Mouse (Mus musculus): ENCODE data around the gene Unc119. TPM values are rescaled to one million over a fixed set of nuclear protein-coding genes. Genes with fewer than 3 reads are reported as not detected.

Unc119 gene
- total and polyA plus RNA-seq, 2 experiments, result 5.5 to 12.7 TPM

DNA sequence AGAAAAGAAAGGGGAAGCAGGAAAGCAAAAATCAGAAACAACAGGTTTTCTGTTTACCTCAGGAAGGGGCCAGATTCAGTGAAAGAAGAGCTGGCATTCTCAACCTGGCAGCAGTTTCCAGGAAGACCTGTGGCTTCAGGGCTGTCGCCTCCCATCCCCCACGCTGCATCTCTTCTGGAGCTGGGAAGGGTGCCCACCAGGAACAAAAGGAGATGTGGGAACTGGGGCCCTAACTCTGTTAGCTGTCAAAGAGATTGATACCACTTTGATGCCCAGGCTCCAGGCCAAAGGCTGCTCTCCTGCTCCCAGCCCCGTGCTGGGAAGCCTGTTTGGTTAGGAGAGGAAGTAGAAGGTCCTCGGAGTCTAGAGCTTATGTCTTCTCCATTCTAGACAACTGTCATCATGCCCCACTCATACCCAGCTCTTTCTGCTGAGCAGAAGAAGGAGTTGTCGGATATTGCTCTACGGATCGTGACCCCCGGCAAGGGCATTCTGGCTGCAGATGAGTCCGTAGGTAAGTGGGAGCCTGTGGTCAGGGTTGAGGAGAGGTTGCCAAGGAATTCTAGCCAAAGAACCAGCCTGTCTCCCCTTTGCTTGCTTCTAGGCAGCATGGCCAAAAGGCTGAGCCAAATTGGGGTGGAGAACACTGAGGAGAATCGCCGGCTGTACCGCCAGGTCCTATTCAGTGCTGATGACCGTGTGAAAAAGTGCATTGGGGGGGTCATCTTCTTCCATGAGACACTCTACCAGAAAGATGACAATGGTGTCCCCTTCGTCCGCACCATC is 19.1 kb upstream of the Unc119 start:
- TF ChIP-seq POLR2A (IDR thresholded peaks at IDR 0.05; ENCODE audit: extremely low read depth, insufficient read depth, low read length), result no peak
- no peak for TF ChIP-seq CTCF (IDR thresholded peaks at IDR 0.05; ENCODE audit: low read depth, low read length)
- peaks cover 2% of the 10 kb centered on the region; the same call in 1 of the 2 replicates for H3K79me2 ChIP-seq (ENCODE audit: control insufficient read depth, insufficient read depth, low read length)
- DNase-seq (ENCODE audit: extremely low read depth, low read depth, low spot score), result no peak
- 94% methylated on average over 15 of the region's 15 CpGs for WGBS
- peaks cover 6% of the 10 kb centered on the region for H3K4me1 ChIP-seq (ENCODE audit: control insufficient read depth, insufficient read depth, low read length)
- no peak overlapping the region for H3K4me3 ChIP-seq (ENCODE audit: insufficient read depth, low read depth, low read length)
- H3K27me3 ChIP-seq (ENCODE audit: control insufficient read depth, insufficient read depth, low read length), result no peaks in the 10 kb centered on the region
- H3K9ac ChIP-seq (ENCODE audit: low read depth, low read length), result no peak overlapping the region
- no peaks in the 10 kb centered on the region for H3K36me3 ChIP-seq (ENCODE audit: control insufficient read depth, insufficient read depth, low read length)
- no peak overlapping the region for H3K27ac ChIP-seq (replicated peaks; ENCODE audit: insufficient read depth, low read depth, low read length)

DNA sequence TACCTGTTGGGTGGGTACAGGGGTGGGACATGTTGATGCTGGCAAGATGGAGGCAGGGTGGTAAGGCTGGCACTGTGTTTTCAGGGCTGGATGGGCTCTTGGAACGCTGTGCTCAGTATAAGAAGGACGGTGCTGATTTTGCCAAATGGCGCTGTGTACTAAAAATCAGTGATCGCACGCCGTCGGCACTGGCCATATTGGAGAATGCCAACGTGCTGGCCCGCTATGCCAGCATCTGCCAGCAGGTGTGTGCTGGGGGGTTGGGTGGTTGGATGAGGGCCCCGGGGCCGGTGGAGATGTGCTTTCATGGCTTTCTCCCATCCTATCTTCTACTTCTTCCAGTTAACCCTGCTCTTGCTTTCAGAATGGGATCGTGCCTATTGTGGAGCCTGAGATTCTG is 18.3 kb upstream of the Unc119 start:
- 94% methylated on average over 12 of the region's 12 CpGs for WGBS

DNA sequence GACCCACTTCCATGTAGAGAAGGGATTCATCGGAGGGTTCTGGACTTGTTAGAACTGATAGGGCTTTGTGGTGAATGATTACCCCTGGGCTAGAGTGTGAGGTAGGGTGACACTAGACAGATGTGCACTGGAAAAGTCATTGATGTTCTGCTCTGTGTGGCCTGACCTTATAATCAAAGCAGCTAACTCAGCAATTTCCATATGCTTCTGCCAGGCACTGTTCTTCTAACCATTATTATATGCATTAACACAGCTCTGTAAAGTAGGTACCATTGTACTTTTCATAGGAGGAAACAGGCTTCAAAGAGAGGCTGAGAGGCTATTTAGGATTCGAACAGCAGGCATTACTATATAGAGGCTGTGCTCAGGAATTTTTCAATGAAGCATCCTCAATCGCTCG is 16.1 kb upstream of the Unc119 start:
- H3K9ac ChIP-seq (ENCODE audit: low read depth, low read length), result no peak overlapping the region
- no peak overlapping the region for H3K27ac ChIP-seq (replicated peaks; ENCODE audit: insufficient read depth, low read depth, low read length)
- H3K27me3 ChIP-seq (ENCODE audit: control insufficient read depth, insufficient read depth, low read length), result no peaks in the 10 kb centered on the region
- DNase-seq (ENCODE audit: extremely low read depth, low read depth, low spot score), result no peak
- no peaks in the 10 kb centered on the region for H3K36me3 ChIP-seq (ENCODE audit: control insufficient read depth, insufficient read depth, low read length)
- TF ChIP-seq POLR2A (IDR thresholded peaks at IDR 0.05; ENCODE audit: extremely low read depth, insufficient read depth, low read length), result no peak
- TF ChIP-seq CTCF (IDR thresholded peaks at IDR 0.05; ENCODE audit: low read depth, low read length), result no peak
- peaks cover 3% of the 10 kb centered on the region; the same call in 1 of the 2 replicates for H3K79me2 ChIP-seq (ENCODE audit: control insufficient read depth, insufficient read depth, low read length)
- H3K4me1 ChIP-seq (ENCODE audit: control insufficient read depth, insufficient read depth, low read length), result peaks cover 6% of the 10 kb centered on the region
- 88% methylated on average over 4 of the region's 4 CpGs for WGBS
- H3K4me3 ChIP-seq (ENCODE audit: insufficient read depth, low read depth, low read length), result no peak overlapping the region

More for the DNA sequence above, 18.3 kb upstream of the Unc119 start:
- no peak for TF ChIP-seq CTCF (IDR thresholded peaks at IDR 0.05; ENCODE audit: low read depth, low read length)
- TF ChIP-seq POLR2A (IDR thresholded peaks at IDR 0.05; ENCODE audit: extremely low read depth, insufficient read depth, low read length), result no peak
- Histone ChIP-seq H3K9ac (ENCODE audit: low read depth, low read length) (no peak overlapping the region), H3K27ac (replicated peaks; ENCODE audit: insufficient read depth, low read depth, low read length) (no peak overlapping the region), H3K36me3 (ENCODE audit: control insufficient read depth, insufficient read depth, low read length) (no peaks in the 10 kb centered on the region), H3K4me1 (ENCODE audit: control insufficient read depth, insufficient read depth, low read length) (peaks cover 6% of the 10 kb centered on the region), H3K79me2 (ENCODE audit: control insufficient read depth, insufficient read depth, low read length) (peaks cover 3% of the 10 kb centered on the region; the same call in 1 of the 2 replicates), H3K27me3 (ENCODE audit: control insufficient read depth, insufficient read depth, low read length) (no peaks in the 10 kb centered on the region), H3K4me3 (ENCODE audit: insufficient read depth, low read depth, low read length) (no peak overlapping the region)
- no peak for DNase-seq (ENCODE audit: extremely low read depth, low read depth, low spot score)

DNA sequence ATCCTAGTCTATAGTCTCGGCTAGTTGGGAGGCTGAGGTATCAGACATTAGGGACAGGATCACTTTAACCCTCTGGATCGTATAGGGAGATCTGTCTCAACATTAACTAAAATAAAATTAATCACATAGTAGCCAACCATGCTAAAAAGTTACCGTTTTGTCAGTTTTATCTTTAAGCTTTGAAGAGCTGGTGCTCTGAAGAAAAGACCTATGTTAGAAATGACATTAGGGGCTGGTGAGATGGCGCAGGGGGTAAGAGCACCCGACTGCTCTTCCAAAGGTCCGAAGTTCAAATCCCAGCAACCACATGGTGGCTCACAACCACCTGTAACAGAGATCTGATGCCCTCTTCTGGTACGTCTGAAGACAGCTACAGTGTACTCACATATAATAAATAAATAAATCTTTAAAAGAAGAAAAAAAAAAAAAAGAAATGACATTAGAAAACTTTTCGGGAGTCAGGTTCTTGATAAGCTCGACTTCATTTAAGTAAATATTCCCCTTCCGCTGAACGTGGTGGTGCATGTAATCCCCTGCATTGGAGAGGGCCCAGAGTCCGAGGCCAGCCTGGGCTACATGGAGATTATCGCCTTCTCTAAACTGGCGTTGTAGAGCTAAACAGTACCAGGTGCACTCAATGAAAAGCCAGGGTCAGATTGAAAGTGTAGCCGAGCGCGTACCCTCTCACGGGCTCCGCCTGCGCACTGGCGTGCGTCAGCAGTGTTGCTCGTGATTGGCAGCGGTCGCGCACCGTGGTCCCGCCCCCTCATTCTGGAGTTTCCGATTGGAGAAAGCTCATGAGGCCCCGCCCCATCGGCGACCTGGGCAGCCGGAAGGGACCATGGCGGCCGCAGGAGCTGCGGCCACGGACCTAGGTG is 15.4 kb upstream of the Unc119 start, which contains the start of gene Pigs:
Gene Pigs, plus strand, starts transcription at position 782 of the 878 bp plus-strand sequence.
- H3K79me2 ChIP-seq (ENCODE audit: control insufficient read depth, insufficient read depth, low read length), result peaks cover 3% of the 10 kb centered on the region; the same call in 1 of the 2 replicates
- H3K4me1 ChIP-seq (ENCODE audit: control insufficient read depth, insufficient read depth, low read length), result peaks cover 6% of the 10 kb centered on the region
- peak within 1 kb of the TSS; percentile 62 for H3K27ac ChIP-seq (replicated peaks; ENCODE audit: insufficient read depth, low read depth, low read length)
- peak within 1 kb of the TSS; percentile 84 for H3K9ac ChIP-seq (ENCODE audit: low read depth, low read length)
- 0 out of 2 replicates have a peak, but pooled peaks have one; percentile 5 for TF ChIP-seq CTCF (IDR thresholded peaks at IDR 0.05; ENCODE audit: low read depth, low read length)
- TF ChIP-seq POLR2A (IDR thresholded peaks at IDR 0.05; ENCODE audit: extremely low read depth, insufficient read depth, low read length), result peak; percentile 82
- peak within 1 kb of the TSS; percentile 79 for H3K4me3 ChIP-seq (ENCODE audit: insufficient read depth, low read depth, low read length)
- peak; percentile 84 for DNase-seq (ENCODE audit: extremely low read depth, low read depth, low spot score)
- 9% methylated on average over 37 of the region's 37 CpGs for WGBS
- 0 out of 2 replicates have a peak, but pooled peaks cover under 1% of the 10 kb centered on the region for H3K36me3 ChIP-seq (ENCODE audit: control insufficient read depth, insufficient read depth, low read length)
- H3K27me3 ChIP-seq (ENCODE audit: control insufficient read depth, insufficient read depth, low read length), result no peaks in the 10 kb centered on the region

DNA sequence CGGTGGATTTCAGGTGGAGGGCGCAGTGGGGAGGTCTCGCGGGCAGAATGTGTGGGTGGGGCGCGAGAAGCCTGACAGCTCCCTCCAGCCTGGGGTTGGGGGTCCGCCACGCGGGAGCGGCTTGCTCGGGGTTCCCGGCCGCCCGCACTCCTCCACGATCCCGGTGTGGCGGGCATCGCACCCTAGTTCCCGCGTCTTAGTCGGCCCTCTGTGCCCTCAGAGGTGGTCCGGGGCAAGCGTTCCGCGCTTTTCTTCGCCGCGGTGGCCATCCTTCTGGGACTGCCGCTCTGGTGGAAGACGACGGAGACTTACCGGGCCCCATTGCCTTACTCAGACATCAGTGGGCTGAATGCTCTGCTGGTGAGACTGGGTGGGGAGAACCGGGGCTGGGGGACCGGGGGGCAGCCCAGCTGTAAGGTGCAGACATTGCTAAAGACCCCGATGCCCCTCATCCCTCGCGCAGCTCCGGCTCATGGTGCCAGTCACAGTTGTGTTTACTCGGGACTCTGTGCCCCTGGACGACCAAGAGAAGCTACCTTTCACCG is 14.7 kb upstream of the Unc119 start:
- Histone ChIP-seq H3K27me3 (ENCODE audit: control insufficient read depth, insufficient read depth, low read length) (no peaks in the 10 kb centered on the region), H3K27ac (replicated peaks; ENCODE audit: insufficient read depth, low read depth, low read length) (peak overlapping the region; percentile 30; the same call in 1 of the 2 replicates), H3K4me3 (ENCODE audit: insufficient read depth, low read depth, low read length) (peak overlapping the region; percentile 79), H3K4me1 (ENCODE audit: control insufficient read depth, insufficient read depth, low read length) (peaks cover 4% of the 10 kb centered on the region; the same call in 1 of the 2 replicates), H3K36me3 (ENCODE audit: control insufficient read depth, insufficient read depth, low read length) (0 out of 2 replicates have a peak, but pooled peaks cover 2% of the 10 kb centered on the region), H3K9ac (ENCODE audit: low read depth, low read length) (peak overlapping the region; percentile 84), H3K79me2 (ENCODE audit: control insufficient read depth, insufficient read depth, low read length) (peaks cover 3% of the 10 kb centered on the region; the same call in 1 of the 2 replicates)
- under 1% methylated on average over 41 of the region's 41 CpGs for WGBS
- DNase-seq (ENCODE audit: extremely low read depth, low read depth, low spot score), result no peak
- TF ChIP-seq CTCF (IDR thresholded peaks at IDR 0.05; ENCODE audit: low read depth, low read length), result no peak

Measured in liver, adult 2 months (tissue).